Mouse (Mus musculus): ENCODE results near the gene Hexim1. TPM values are rescaled to one million over a fixed set of nuclear protein-coding genes. Genes with fewer than 3 reads are reported as not detected.

Gene Hexim1
- polyA plus RNA-seq, 1 experiment from 2014 or later = 4.0 TPM

DNA sequence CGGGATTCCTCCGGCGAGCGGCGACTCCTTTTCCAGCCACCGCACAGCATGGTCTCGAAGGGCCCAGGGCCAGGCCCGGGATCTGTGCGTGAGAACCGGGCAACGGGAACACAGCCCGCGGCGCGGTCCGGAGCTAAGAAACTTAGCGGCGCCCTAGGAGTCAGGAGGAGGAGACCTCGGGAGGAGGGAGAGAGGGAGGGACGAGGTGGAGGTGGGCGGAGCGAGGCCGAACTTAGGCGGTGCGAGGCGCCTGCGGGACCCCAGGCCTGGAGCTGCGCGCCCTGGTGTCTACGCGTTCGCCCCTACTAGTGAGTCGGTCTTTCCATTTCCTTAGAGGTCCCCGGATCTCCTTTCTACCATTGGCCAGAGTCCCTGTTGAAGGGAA lies 14.6 kb upstream of the Hexim1 start, which contains the start of the genes Plcd3 and Acbd4:
Gene Plcd3 (minus strand): TSS at position 178 of the 385 bp plus-strand sequence.
Gene Acbd4 (plus strand): TSS at position 202 of the 385 bp plus-strand sequence.
- peaks cover 68% of the 10 kb centered on the region for H3K27me3 ChIP-seq
- H3K9me3 ChIP-seq (replicated peaks) = no peaks in the 10 kb centered on the region
- WGBS = under 1% methylated on average over 34 of the region's 34 CpGs
- H3K36me3 ChIP-seq = no peaks in the 10 kb centered on the region
- peak within 1 kb of the TSS; percentile 75 for H3K4me2 ChIP-seq (replicated peaks)
- H3K4me1 ChIP-seq = peaks cover 24% of the 10 kb centered on the region
- no peak within 1 kb of the TSS for H3K27ac ChIP-seq
- peak within 1 kb of the TSS; percentile 40 for H3K4me3 ChIP-seq
- peak within 1 kb of the TSS; percentile 57 for H3K9ac ChIP-seq
- peak; percentile 30; the same call in 1 of the 2 replicates for ATAC-seq (ENCODE audit: low FRiP score)

DNA sequence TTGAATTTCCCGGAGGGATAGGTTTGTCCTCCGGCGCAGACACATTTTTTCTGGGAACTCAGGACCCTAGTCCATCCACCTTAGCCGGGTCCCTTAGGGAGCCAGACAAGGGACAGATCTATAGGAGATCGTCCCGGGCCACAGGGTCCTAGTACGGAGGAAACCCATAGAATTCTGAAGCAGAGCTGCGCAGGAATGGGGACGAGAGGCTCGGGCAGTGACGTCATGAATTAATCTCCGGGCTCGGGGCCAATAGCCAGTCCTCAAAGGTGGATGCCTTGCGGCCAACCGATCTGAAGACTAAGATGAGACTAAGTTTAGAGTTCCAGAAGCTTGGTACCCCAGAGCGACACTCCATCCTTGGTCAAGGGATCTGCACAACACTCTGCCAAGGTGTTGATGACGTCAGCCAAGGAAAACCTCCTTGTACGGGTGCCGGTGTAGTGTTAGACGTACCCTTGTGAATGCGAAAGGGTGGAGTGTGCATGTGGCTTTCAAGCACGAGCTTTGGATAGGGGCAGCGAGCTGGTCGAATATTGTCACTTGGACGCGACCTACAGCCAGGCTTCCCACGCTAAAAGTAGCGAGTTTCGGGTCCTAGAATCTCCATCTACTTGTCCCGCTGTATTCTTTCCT lies 14.0 kb upstream of the Hexim1 start:
- Histone ChIP-seq H3K27ac (no peak overlapping the region), H3K4me1 (peaks cover 24% of the 10 kb centered on the region), H3K27me3 (peaks cover 63% of the 10 kb centered on the region), H3K9me3 (replicated peaks) (no peaks in the 10 kb centered on the region), H3K36me3 (no peaks in the 10 kb centered on the region), H3K4me2 (replicated peaks) (peak overlapping the region; percentile 75), H3K4me3 (peak overlapping the region; percentile 40), H3K9ac (peak overlapping the region; percentile 57)
- ATAC-seq (ENCODE audit: low FRiP score) = 0 out of 2 replicates have a peak, but pooled peaks have one; percentile 32
- 4% methylated on average over 30 of the region's 30 CpGs for WGBS

DNA sequence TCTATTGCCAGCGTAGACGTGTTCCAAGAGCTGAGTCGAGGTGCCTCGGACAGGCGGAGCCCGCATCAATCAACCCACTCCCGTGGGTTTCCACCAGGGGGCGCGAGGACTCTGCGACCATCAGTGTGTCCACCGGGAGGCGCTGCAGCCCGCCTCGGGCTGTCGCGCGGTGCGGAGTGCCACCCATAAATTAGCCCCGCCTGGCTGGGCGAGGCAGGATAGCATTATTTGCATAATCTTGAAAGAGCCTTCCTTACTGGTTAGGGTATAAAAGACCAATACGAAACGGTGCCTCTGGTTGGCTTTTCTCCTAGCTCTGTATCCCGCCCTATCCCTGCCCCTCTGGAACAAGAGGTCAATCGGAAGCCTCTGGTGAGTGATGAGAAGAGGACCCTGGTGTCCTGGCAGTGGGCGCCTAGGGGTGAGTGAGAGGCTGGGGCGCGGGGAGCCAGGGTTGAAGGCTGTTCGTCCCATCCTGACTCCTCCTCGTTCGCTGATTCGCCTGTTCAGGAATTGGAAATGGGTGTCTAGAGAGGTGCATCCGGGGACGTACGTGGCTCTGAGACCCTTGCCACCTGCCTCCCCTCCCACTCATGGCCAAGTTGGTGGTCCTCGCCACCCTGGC lies 13.2 kb upstream of the Hexim1 start:
- 0 out of 2 replicates have a peak overlapping the region, but pooled peaks have one; percentile 20 for H3K9ac ChIP-seq
- H3K9me3 ChIP-seq (replicated peaks) = no peaks in the 10 kb centered on the region
- H3K4me2 ChIP-seq (replicated peaks) = peak overlapping the region; percentile 75
- no peak overlapping the region for H3K27ac ChIP-seq
- no peaks in the 10 kb centered on the region for H3K36me3 ChIP-seq
- H3K27me3 ChIP-seq = peaks cover 56% of the 10 kb centered on the region
- peak overlapping the region; percentile 40 for H3K4me3 ChIP-seq
- WGBS = 1% methylated on average over 35 of the region's 35 CpGs
- ATAC-seq (ENCODE audit: low FRiP score) = peak; percentile 86
- H3K4me1 ChIP-seq = peaks cover 24% of the 10 kb centered on the region

DNA sequence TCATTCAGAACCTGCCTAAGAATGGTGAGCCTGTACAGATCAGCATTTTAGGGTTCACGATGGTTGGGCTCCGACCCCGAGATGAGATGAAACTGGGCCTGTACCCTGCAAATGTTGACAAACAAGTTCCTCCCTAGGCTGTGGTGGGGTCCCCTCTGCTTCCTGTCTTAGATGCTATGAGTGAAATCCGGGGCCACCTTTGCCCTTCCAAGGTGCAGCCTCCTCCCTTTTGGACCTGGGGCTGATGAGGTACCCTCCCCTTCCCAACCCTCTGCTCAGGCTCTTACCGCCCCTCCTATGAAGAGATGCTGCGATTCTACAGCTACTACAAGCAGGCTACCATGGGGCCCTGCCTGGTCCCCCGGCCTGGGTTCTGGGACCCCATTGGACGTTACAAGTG lies 12.4 kb upstream of the Hexim1 start:
- peaks cover 50% of the 10 kb centered on the region for H3K27me3 ChIP-seq
- WGBS = 59% methylated on average over 8 of the region's 8 CpGs

DNA sequence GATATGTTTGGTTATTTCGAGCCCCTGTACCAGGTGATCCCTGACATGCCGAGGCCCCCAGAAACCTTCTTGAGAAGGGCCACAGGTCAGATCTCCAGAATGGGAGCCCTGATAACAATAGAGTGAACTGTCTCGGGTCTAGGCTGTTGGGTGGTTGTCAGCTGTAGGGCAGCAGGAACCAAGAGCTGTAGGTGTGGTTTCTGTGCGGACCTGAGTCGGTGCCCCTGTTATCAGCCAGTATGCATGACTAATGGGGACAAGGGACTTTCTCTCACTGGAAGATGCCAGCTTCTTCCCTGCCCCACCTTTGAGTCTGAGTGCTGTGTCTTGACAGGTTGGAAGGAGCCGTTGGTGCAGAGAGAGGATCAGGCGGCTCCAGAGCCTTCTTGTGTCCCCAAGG lies 11.6 kb upstream of the Hexim1 start:
- WGBS = 84% methylated on average over 7 of the region's 7 CpGs
- Histone ChIP-seq H3K36me3 (no peaks in the 10 kb centered on the region), H3K4me3 (no peak overlapping the region), H3K9ac (no peak overlapping the region), H3K4me2 (replicated peaks) (no peak overlapping the region), H3K4me1 (peaks cover 24% of the 10 kb centered on the region), H3K27ac (no peak overlapping the region), H3K9me3 (replicated peaks) (no peaks in the 10 kb centered on the region), H3K27me3 (peaks cover 42% of the 10 kb centered on the region)
- ATAC-seq (ENCODE audit: low FRiP score) = no peak

More for the DNA sequence above, 12.4 kb upstream of the Hexim1 start:
- Histone ChIP-seq H3K36me3 (no peaks in the 10 kb centered on the region), H3K27ac (no peak overlapping the region), H3K4me2 (replicated peaks) (peak overlapping the region; percentile 75; the same call in 1 of the 2 replicates), H3K4me1 (peaks cover 24% of the 10 kb centered on the region), H3K9ac (no peak overlapping the region), H3K4me3 (peak overlapping the region; percentile 40; the same call in 1 of the 2 replicates), H3K9me3 (replicated peaks) (no peaks in the 10 kb centered on the region)
- ATAC-seq (ENCODE audit: low FRiP score) = no peak

DNA sequence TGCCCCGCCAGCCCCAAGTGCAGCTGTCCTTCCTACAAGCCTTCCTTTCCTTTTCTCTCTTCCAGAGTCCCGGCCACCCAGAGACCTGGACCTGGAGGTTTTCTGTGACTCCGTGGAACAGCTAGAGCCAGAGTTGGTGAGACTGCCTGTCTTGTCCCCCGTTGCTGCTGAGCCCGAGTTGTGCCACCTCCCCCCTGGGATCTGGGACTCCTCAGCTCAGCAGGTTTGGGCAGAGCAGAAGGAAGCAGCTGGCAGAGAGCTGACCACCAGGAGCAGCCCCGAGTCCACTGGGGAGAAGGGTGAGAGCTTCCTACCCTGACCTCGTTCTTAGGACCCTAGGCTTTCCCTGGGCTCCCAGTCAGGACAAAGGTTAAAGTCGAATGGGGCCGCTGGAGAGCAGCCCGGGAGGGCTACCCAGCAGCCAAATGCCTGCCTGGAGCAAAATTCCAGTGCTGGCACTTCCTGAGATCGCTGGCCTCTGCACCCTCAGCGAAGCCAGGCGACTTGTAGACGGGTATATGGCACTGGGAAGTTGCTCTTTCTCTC lies 10.8 kb upstream of the Hexim1 start:
- Histone ChIP-seq H3K36me3 (no peaks in the 10 kb centered on the region), H3K4me2 (replicated peaks) (no peak overlapping the region), H3K9ac (no peak overlapping the region), H3K4me3 (no peak overlapping the region), H3K27ac (no peak overlapping the region), H3K27me3 (peaks cover 34% of the 10 kb centered on the region), H3K4me1 (peaks cover 24% of the 10 kb centered on the region), H3K9me3 (replicated peaks) (no peaks in the 10 kb centered on the region)
- whole genome bisulfite sequencing = 51% methylated on average over 14 of the region's 14 CpGs
- no peak for ATAC-seq (ENCODE audit: low FRiP score)

DNA sequence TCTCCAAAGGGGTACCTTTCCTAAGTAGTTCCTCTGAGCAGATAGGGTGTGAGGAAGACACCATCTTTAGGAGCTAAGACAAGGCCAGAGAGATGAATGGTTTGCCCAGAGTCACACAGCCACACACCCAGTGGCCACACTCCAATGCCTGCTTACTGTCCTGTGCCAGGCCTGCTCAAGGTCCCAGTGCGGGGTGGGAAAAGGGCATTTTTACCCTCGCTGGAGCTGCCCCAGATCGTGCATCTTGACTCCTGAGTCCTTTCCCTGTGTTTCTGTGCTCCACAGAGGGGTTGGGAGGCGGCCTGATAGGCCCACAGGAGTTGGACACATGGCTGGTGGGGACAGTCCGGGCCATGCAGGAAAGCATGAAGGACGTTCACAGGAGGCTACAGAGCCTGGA lies 10.2 kb upstream of the Hexim1 start:
- Histone ChIP-seq H3K4me2 (replicated peaks) (no peak overlapping the region), H3K4me3 (no peak overlapping the region), H3K36me3 (no peaks in the 10 kb centered on the region), H3K27ac (no peak overlapping the region), H3K9ac (no peak overlapping the region), H3K9me3 (replicated peaks) (no peaks in the 10 kb centered on the region), H3K27me3 (peaks cover 32% of the 10 kb centered on the region), H3K4me1 (peaks cover 23% of the 10 kb centered on the region)
- ATAC-seq (ENCODE audit: low FRiP score) = no peak
- WGBS = 82% methylated on average over 6 of the region's 6 CpGs

DNA sequence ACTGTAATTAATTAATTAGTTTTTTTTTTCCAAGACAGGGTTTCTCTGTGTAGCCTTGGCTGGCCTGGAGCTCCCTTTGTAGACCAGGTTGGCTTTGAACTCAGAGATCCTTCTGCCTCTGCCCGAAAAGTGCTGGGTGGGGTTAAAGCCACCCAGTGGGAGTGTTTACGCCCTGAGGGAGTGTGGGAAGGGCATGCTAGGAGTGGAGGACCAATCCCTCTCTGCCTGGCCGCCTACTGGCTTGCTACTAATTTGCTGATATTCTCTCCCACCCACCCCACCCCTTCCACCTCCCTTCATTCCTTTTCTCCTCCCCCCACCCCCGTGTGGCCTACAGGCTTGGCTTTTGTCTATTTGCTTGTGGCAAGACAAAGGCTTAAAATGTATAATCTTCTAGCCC lies 9.6 kb upstream of the Hexim1 start:
- Histone ChIP-seq H3K9me3 (replicated peaks) (no peaks in the 10 kb centered on the region), H3K36me3 (no peaks in the 10 kb centered on the region), H3K4me1 (peaks cover 20% of the 10 kb centered on the region), H3K4me2 (replicated peaks) (no peak overlapping the region), H3K27ac (no peak overlapping the region), H3K27me3 (peaks cover 32% of the 10 kb centered on the region), H3K4me3 (no peak overlapping the region), H3K9ac (no peak overlapping the region)
- no peak for ATAC-seq (ENCODE audit: low FRiP score)
- WGBS = 73% methylated on average over 3 of the region's 4 CpGs

DNA sequence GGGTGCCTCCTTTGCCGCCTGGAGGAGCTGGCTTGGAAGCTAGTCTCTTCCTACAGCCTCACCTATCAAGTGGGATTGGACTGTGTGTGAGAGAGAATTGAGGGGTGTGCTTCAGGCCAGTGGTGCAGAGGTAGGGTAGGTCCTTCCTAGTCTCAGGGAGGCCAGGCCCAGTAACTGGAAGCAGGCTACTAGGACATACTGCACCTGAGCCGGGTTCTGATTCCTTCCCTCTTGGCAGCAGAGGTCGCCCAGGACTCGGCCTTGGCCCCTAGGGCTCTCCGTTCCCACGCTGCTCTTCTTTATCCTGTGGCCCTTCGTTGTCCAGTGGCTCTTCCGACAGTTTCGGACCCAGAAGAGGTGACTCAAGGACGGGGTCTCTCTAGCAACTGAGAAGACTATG lies 4.7 kb upstream of the Hexim1 start:
- Histone ChIP-seq H3K27ac (no peak overlapping the region), H3K9ac (peak overlapping the region; percentile 35; the same call in 1 of the 2 replicates), H3K36me3 (no peaks in the 10 kb centered on the region), H3K4me2 (replicated peaks) (peak overlapping the region; percentile 53), H3K4me1 (peaks cover 22% of the 10 kb centered on the region), H3K27me3 (peaks cover 37% of the 10 kb centered on the region), H3K4me3 (peak overlapping the region; percentile 26; the same call in 1 of the 2 replicates), H3K9me3 (replicated peaks) (no peaks in the 10 kb centered on the region)
- no peak for ATAC-seq (ENCODE audit: low FRiP score)
- 10% methylated on average over 10 of the region's 10 CpGs for WGBS

DNA sequence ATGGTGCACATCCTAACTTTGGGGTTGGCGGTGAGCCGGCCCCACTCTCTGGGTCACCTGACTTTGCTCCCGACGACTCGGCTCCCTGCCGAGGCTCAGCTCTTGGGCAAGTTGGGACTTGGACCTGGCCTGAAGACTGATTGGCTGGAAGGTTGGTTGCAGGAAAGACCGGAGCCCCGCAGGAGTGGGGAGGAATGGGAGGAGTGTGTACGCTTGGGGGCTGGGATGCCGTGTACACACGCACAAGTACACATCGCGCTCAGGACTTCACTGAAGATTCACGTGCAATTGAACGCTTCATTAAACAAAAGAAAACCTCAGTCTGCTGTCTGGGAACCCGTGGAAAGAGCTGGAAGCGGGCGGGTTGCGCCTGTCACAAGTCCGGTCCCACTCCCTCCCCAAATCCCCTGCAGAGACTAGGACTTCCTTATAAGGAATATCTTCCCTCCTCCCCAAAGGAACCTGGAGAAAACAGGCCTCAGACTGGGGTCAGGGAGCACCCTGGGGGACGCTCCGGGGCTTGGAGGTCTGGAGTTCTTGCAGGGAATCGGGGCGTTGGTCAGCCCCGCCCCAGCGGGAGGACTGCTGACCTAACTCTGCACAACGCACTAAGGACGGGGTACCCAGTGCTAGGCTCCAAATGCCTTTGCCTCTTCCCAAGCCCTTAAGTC lies 4.0 kb upstream of the Hexim1 start:
- Histone ChIP-seq H3K4me3 (peak overlapping the region; percentile 26), H3K9ac (peak overlapping the region; percentile 35; the same call in 1 of the 2 replicates), H3K27ac (no peak overlapping the region), H3K27me3 (peaks cover 37% of the 10 kb centered on the region), H3K36me3 (no peaks in the 10 kb centered on the region), H3K4me2 (replicated peaks) (peak overlapping the region; percentile 53), H3K9me3 (replicated peaks) (no peaks in the 10 kb centered on the region), H3K4me1 (peaks cover 25% of the 10 kb centered on the region)
- no peak for ATAC-seq (ENCODE audit: low FRiP score)
- 2% methylated on average over 28 of the region's 28 CpGs for WGBS

DNA sequence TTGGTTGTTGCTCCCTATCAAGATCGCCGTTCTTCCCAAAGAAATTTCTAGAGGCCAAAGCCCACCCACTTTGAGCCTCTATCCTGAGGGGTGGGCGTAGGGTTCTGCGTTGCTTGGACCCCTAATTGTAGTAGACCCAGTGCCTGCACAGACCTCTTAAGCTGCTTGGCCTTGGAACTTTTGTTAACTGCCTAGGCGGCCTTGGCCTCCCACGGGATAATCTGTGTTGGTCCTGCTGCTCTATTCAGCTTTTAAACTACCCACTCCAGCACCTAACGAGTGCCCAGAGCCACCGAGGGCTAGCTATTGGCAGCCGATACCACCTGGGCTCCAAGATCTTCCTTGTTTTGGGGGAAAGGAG lies 3.5 kb upstream of the Hexim1 start:
- Histone ChIP-seq H3K27ac (no peak overlapping the region), H3K4me1 (peaks cover 28% of the 10 kb centered on the region), H3K4me2 (replicated peaks) (peak overlapping the region; percentile 53), H3K36me3 (no peaks in the 10 kb centered on the region), H3K9me3 (replicated peaks) (no peaks in the 10 kb centered on the region), H3K27me3 (peaks cover 37% of the 10 kb centered on the region), H3K9ac (no peak overlapping the region), H3K4me3 (peak overlapping the region; percentile 26)
- WGBS = 12% methylated on average over 9 of the region's 9 CpGs
- no peak for ATAC-seq (ENCODE audit: low FRiP score)

DNA sequence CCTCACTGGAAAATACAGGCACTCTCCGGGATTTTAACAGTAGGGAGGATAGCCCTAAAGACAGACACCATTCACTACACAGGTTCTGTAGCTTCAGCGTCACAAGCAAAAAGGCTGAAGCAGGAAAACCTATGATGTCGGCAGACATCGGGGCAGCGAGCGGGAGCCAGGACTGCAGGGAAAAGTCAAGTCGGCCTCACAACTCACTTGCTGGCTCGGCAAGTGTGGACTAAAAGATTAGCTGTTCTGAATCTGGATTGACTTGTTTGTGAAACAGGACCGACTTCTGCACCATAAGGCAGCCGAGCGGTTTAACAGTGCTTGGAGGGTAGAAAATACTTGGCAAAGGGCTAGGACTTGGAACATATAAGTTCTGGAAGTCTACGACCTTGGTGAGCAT lies 3.0 kb upstream of the Hexim1 start:
- H3K4me1 ChIP-seq = peaks cover 32% of the 10 kb centered on the region
- no peak for ATAC-seq (ENCODE audit: low FRiP score)
- H3K27ac ChIP-seq = no peak overlapping the region
- no peaks in the 10 kb centered on the region for H3K36me3 ChIP-seq
- WGBS = 38% methylated on average over 12 of the region's 12 CpGs
- H3K4me2 ChIP-seq (replicated peaks) = no peak overlapping the region
- H3K27me3 ChIP-seq = peaks cover 37% of the 10 kb centered on the region
- H3K4me3 ChIP-seq = no peak overlapping the region
- H3K9me3 ChIP-seq (replicated peaks) = no peaks in the 10 kb centered on the region
- H3K9ac ChIP-seq = no peak overlapping the region

Data from hindbrain, embryonic 12.5 days (tissue).